Mouse (Mus musculus) left cerebral cortex, postnatal 10 days (tissue): ENCODE data around the gene Arnt. TPM values are rescaled to one million over a fixed set of nuclear protein-coding genes. Genes with fewer than 3 reads are reported as not detected.
"Not testable (repeated sequence)": the region's sequence is repeated elsewhere in the genome, so short reads cannot be mapped to it uniquely, and the experiment has no call there.

ENCODE experiments used
- DNase-seq, 2 experiments: peaks; one replicate each; pipeline ENCODE4 v3.0.0; 2021 to 2022; ENCODE audit warnings: low spot score in 2 of 2, mixed read lengths in 1 of 2; ENCODE audit errors: extremely low spot score in 1 of 2
- intact Hi-C: fragments of 180-260 bp; cut with DNase I; formaldehyde crosslinking; loops from one replicate; pipeline ENCODE4 v1.15.1; 2025
- total RNA-seq, 2 experiments: library from RNA; stranded (reverse); gene quantifications; 2 replicates each; pipeline ENCODE4 v1.2.3; 2021

Gene Arnt
- total RNA-seq, 2 experiments from 2014 or later: 34.1 to 36.0 TPM

- intact Hi-C loops: loop anchor here (10.0 kb wide), 2 partner anchors 105 to 235 kb away; partner anchors contain the start of gene Ensa
- DNase-seq: no peak
Measured at GRCm38 (mm10) chr3:95519315-95519714, 85.1 kb downstream of the Arnt start.

GRCm38 (mm10) chr3:95520100-95520499 is 85.9 kb downstream of the Arnt start:
- DNase-seq: no peak
- intact Hi-C loops: no loop called here

GRCm38 (mm10) chr3:95521168-95521567 is 87.0 kb downstream of the Arnt start:
- no peak for DNase-seq
- intact Hi-C loops: no loop called here

- intact Hi-C loops: no loop called here
- no peak for DNase-seq
Measured at GRCm38 (mm10) chr3:95523662-95524061, 89.5 kb downstream of the Arnt start.

- intact Hi-C loops: loop anchor here (5.0 kb wide), 1 partner anchor 38 kb away; no protein-coding TSS in a partner anchor
- no peak for DNase-seq
Measured at GRCm38 (mm10) chr3:95524673-95525072, 90.5 kb downstream of the Arnt start.

GRCm38 (mm10) chr3:95526111-95526510 is 91.9 kb downstream of the Arnt start:
- DNase-seq: no peak
- intact Hi-C loops: loop anchor here (5.0 kb wide), 1 partner anchor 36 kb away; no protein-coding TSS in a partner anchor

- DNase-seq: no peak
- intact Hi-C loops: loop anchor here (5.0 kb wide), 1 partner anchor 36 kb away; no protein-coding TSS in a partner anchor
Measured at GRCm38 (mm10) chr3:95526622-95527211, 92.5 kb downstream of the Arnt start, which contains the start of gene Ctss. Ctss (plus strand) TSS chr3:95526786.

- intact Hi-C loops: loop anchor here (5.0 kb wide), 1 partner anchor 32 kb away; no protein-coding TSS in a partner anchor
- DNase-seq: no peak
Measured at GRCm38 (mm10) chr3:95529814-95530213, 95.6 kb downstream of the Arnt start.

- intact Hi-C loops: no loop called here
- no peak for DNase-seq
Measured at GRCm38 (mm10) chr3:95531025-95531424, 96.8 kb downstream of the Arnt start.

- DNase-seq: no peak
- intact Hi-C loops: no loop called here
Measured at GRCm38 (mm10) chr3:95533364-95533763, 99.2 kb downstream of the Arnt start.

- intact Hi-C loops: no loop called here
Measured at GRCm38 (mm10) chr3:95534927-95535326, 100.7 kb downstream of the Arnt start.

GRCm38 (mm10) chr3:95538936-95539335 is 104.7 kb downstream of the Arnt start:
- intact Hi-C loops: no loop called here
- no peak for DNase-seq

More at GRCm38 (mm10) chr3:95534927-95535326, 100.7 kb downstream of the Arnt start:
- DNase-seq: no peak

GRCm38 (mm10) chr3:95539837-95540236 is 105.6 kb downstream of the Arnt start:
- DNase-seq: no peak
- intact Hi-C loops: no loop called here

GRCm38 (mm10) chr3:95541186-95541585 is 107.0 kb downstream of the Arnt start:
- intact Hi-C loops, DNase-seq: not testable (repeated sequence)

- no peak for DNase-seq
- intact Hi-C loops: no loop called here
Measured at GRCm38 (mm10) chr3:95542171-95542570, 108.0 kb downstream of the Arnt start.

GRCm38 (mm10) chr3:95542981-95543380 is 108.8 kb downstream of the Arnt start:
- intact Hi-C loops: no loop called here
- no peak for DNase-seq

Other genes starting within 250 kb of the Arnt start
- gene Gabpb2, start 216.5 kb upstream of the Arnt start, total RNA-seq: 1 to 10 TPM; 7.6 to 8.5 TPM
- gene Cdc42se1, start 205.7 kb upstream of the Arnt start, total RNA-seq: 10 to 100 TPM; 66.1 to 71.3 TPM
- gene Mllt11, start 202.2 kb upstream of the Arnt start, total RNA-seq: 100 to 1,000 TPM; 599 to 606 TPM
- gene Gm128, start 192.8 kb upstream of the Arnt start, total RNA-seq: not detected
- gene Bnipl, start 183.2 kb upstream of the Arnt start, total RNA-seq: under 1 TPM; 0.58 to 0.63 TPM
- gene Mindy1, start 153.0 kb upstream of the Arnt start, total RNA-seq: 10 to 100 TPM; 25.3 to 26.2 TPM
- 10 to 100 TPM; 44.3 to 46.4 TPM for gene Prune1, start 152.3 kb upstream of the Arnt start, total RNA-seq
- under 1 TPM; 0.36 to 0.41 TPM for gene Anxa9, start 127.2 kb upstream of the Arnt start, total RNA-seq
- gene Cers2, start 119.6 kb upstream of the Arnt start, total RNA-seq: 10 to 100 TPM; 39.2 to 40.3 TPM
- gene Setdb1, start 77.2 kb upstream of the Arnt start, total RNA-seq: 10 to 100 TPM; 46.8 to 47.2 TPM
- not detected for gene 4930558C23Rik, start 31.5 kb upstream of the Arnt start, total RNA-seq
- gene Ctsk, start 64.9 kb downstream of the Arnt start, total RNA-seq: 10 to 100 TPM; 14.5 to 18.9 TPM
- gene Ctss, start 92.4 kb downstream of the Arnt start, total RNA-seq: 10 to 100 TPM; 18.5 to 19.0 TPM
- gene Hormad1, start 125.3 kb downstream of the Arnt start, total RNA-seq: not detected
- gene Golph3l, start 154.5 kb downstream of the Arnt start, total RNA-seq: 10 to 100 TPM; 16.3 to 19.5 TPM
- gene Ensa, start 190.6 kb downstream of the Arnt start, total RNA-seq: 100 to 1,000 TPM; 231 to 238 TPM
- 10 to 100 TPM; 62.2 to 63.0 TPM for gene Mcl1, start 224.4 kb downstream of the Arnt start, total RNA-seq